Mouse (Mus musculus) lung, postnatal 0 days (tissue): ENCODE results near the gene Rfxank.

ENCODE experiments used
- CTCF ChIP-seq: IDR thresholded peaks from 2 replicates; pipeline ENCODE4 v1.5.1; 2016; ENCODE audit warnings: antibody characterized with exemption, mild to moderate bottlenecking
- EP300 ChIP-seq: IDR thresholded peaks from 2 replicates; pipeline ENCODE4 v1.6.1; 2016; ENCODE audit warnings: antibody characterized with exemption, mild to moderate bottlenecking, control low read depth

DNA sequence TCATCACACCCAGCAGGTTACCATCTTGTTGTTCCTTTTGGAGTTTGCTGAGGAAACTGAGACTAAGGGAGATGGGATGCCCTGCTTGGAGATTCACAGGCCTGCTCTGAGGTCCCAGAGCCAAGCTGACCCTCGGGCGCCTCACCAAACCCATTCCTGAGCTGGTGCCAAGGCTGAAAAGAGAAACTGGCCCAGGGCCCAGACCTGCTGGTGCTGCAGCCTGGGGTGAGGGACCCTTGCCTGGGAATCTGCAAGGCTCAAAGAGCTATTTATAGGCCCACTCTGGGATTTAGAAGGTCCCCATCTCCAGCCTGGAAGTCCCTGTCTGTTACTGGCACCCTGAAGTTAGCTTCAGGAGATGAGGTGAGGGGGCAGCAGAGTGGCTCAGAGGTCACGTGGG is 10.5 kb downstream of the Rfxank start:
- TF ChIP-seq EP300 = no peak
- no peak for TF ChIP-seq CTCF
